Mouse (Mus musculus) myocyte (in vitro differentiated cells): ENCODE measurements around the gene Fbrs. TPM values are rescaled to one million over a fixed set of nuclear protein-coding genes. Genes with fewer than 3 reads are reported as not detected.

Source experiments
- H3K27me3 ChIP-seq: one replicate; pipeline ENCODE4 v1.6.1; 2011; ENCODE audit not compliant: control insufficient read depth, insufficient read depth, insufficient read length
- H3K36me3 ChIP-seq: one replicate; pipeline ENCODE4 v1.6.1; 2011; ENCODE audit not compliant: control insufficient read depth, insufficient read depth
- H3K4me2 ChIP-seq: one replicate; pipeline ENCODE4 v1.6.1; 2011; ENCODE audit warnings: low read depth, control low read depth
- H3K4me3 ChIP-seq: one replicate; pipeline ENCODE4 v1.5.1; 2011; ENCODE audit warnings: mild to moderate bottlenecking, control low read depth, moderate library complexity
- H3K79me2 ChIP-seq: one replicate; pipeline ENCODE4 v1.6.1; 2011; ENCODE audit not compliant: control insufficient read depth, insufficient read depth
- H3ac ChIP-seq: one replicate; pipeline ENCODE4 v1.6.1; 2011; ENCODE audit not compliant: control insufficient read depth, insufficient read length
- CEBPB ChIP-seq: IDR thresholded peaks from 2 replicates; pipeline ENCODE4 v1.6.1; 2011; ENCODE audit warnings: mild to moderate bottlenecking, moderate library complexity; ENCODE audit not compliant: poor library complexity, insufficient read depth, severe bottlenecking
- E2F4 ChIP-seq: IDR thresholded peaks from one replicate; pipeline ENCODE4 v1.6.1; 2011; ENCODE audit warnings: mild to moderate bottlenecking, control low read depth, moderate library complexity; ENCODE audit not compliant: insufficient read depth
- MAX ChIP-seq: IDR thresholded peaks from one replicate; pipeline ENCODE4 v1.6.1; 2011; ENCODE audit warnings: low read depth, mild to moderate bottlenecking, control low read depth
- MYOD1 ChIP-seq, 3 experiments: IDR thresholded peaks; one replicate each; pipeline ENCODE4 v1.6.1; 2011; ENCODE audit warnings: control low read depth in 2 of 3, low read depth in 2 of 3, mild to moderate bottlenecking in 2 of 3, moderate library complexity in 1 of 3; ENCODE audit not compliant: insufficient read length in 2 of 3, control insufficient read depth in 1 of 3
- MYOG ChIP-seq, 3 experiments: IDR thresholded peaks; one replicate each; pipeline ENCODE4 v1.6.1; 2011; ENCODE audit warnings: control low read depth in 2 of 3, low read depth in 2 of 3, mild to moderate bottlenecking in 2 of 3; ENCODE audit not compliant: insufficient read length in 2 of 3, control insufficient read depth in 1 of 3, insufficient read depth in 1 of 3
- POLR2A ChIP-seq: IDR thresholded peaks from one replicate; pipeline ENCODE4 v1.6.1; 2011; ENCODE audit warnings: low read depth, mild to moderate bottlenecking, control low read depth, moderate library complexity; ENCODE audit not compliant: insufficient read length
- POLR2AphosphoS2 ChIP-seq: IDR thresholded peaks from one replicate; pipeline ENCODE4 v1.6.1; 2011; ENCODE audit warnings: low read depth, control low read depth; ENCODE audit not compliant: insufficient read length
- REST ChIP-seq: IDR thresholded peaks from one replicate; pipeline ENCODE4 v1.6.1; 2011; ENCODE audit warnings: mild to moderate bottlenecking, control low read depth, moderate library complexity; ENCODE audit not compliant: insufficient read depth, insufficient read length
- SRF ChIP-seq: IDR thresholded peaks from one replicate; pipeline ENCODE4 v1.6.1; 2011; ENCODE audit warnings: low read depth; ENCODE audit not compliant: control insufficient read depth, insufficient read length
- TCF12 ChIP-seq: IDR thresholded peaks from one replicate; pipeline ENCODE4 v1.6.1; 2011; ENCODE audit warnings: mild to moderate bottlenecking, control low read depth; ENCODE audit not compliant: poor library complexity, insufficient read depth, severe bottlenecking
- TCF3 ChIP-seq: IDR thresholded peaks from one replicate; pipeline ENCODE4 v1.6.1; 2011; ENCODE audit warnings: low read depth, control low read depth; ENCODE audit not compliant: insufficient read length
- USF1 ChIP-seq: IDR thresholded peaks from one replicate; pipeline ENCODE4 v1.6.1; 2011; ENCODE audit warnings: low read depth, mild to moderate bottlenecking, control low read depth, moderate library complexity
- polyA plus RNA-seq: library from polyadenylated mRNA; unstranded; fragments of >200 nt; fragmentation: generic; extraction: Trizol; gene quantifications from one replicate; pipeline ENCODE4 v1.2.1, GENCODE M21; 2012; ENCODE audit warnings: missing spikeins

Fbrs gene
- polyA plus RNA-seq, 1 experiment: 21.2 TPM

GRCm38 (mm10) chr7:127511241-127511640 is 32.2 kb downstream of the Fbrs start:
- Histone ChIP-seq H3ac (peak overlapping the region; percentile 91), H3K79me2 (peaks cover 29% of the 10 kb centered on the region), H3K36me3 (peaks cover 8% of the 10 kb centered on the region), H3K4me3 (peak overlapping the region; percentile 70), H3K4me2 (peak overlapping the region; percentile 99), H3K27me3 (no peaks in the 10 kb centered on the region)
- TF ChIP-seq POLR2AphosphoS2 (no peak), SRF (no peak), REST (no peak), CEBPB (no peak), TCF12 (no peak), MYOG (IDR thresholded peaks at IDR 0.05; ENCODE audit: control insufficient read depth in 1 of 3, insufficient read depth in 1 of 3, insufficient read length in 2 of 3, low read depth in 2 of 3) (no peak), E2F4 (no peak), TCF3 (no peak), MAX (no peak), POLR2A (no peak), MYOD1 (IDR thresholded peaks at IDR 0.05; ENCODE audit: control insufficient read depth in 1 of 3, insufficient read length in 2 of 3, low read depth in 2 of 3) (no peak)

GRCm38 (mm10) chr7:127511808-127512230 is 32.8 kb downstream of the Fbrs start, which contains the start of gene Srcap:
Gene Srcap, plus strand, starts transcription at chr7:127511983.
- Histone ChIP-seq H3K79me2 (peaks cover 35% of the 10 kb centered on the region), H3K4me2 (peak within 1 kb of the TSS; percentile 99), H3ac (peak within 1 kb of the TSS; percentile 91), H3K4me3 (peak within 1 kb of the TSS; percentile 70), H3K36me3 (peaks cover 14% of the 10 kb centered on the region), H3K27me3 (no peaks in the 10 kb centered on the region)
- TF ChIP-seq MYOG (IDR thresholded peaks at IDR 0.05; ENCODE audit: control insufficient read depth in 1 of 3, insufficient read depth in 1 of 3, insufficient read length in 2 of 3, low read depth in 2 of 3) (peak in 1 of 3 experiments; percentile 5), MAX (no peak), USF1 (no peak), E2F4 (no peak), REST (no peak), TCF3 (no peak), TCF12 (no peak), MYOD1 (IDR thresholded peaks at IDR 0.05; ENCODE audit: control insufficient read depth in 1 of 3, insufficient read length in 2 of 3, low read depth in 2 of 3) (no peak), POLR2A (peak; percentile 90), POLR2AphosphoS2 (peak; percentile 98), SRF (no peak)

GRCm38 (mm10) chr7:127512231-127513015 is 33.4 kb downstream of the Fbrs start:
- Histone ChIP-seq H3K4me2 (peak overlapping the region; percentile 18), H3K79me2 (peaks cover 37% of the 10 kb centered on the region), H3K36me3 (peaks cover 20% of the 10 kb centered on the region), H3K4me3 (peak overlapping the region; percentile 70), H3K27me3 (no peaks in the 10 kb centered on the region), H3ac (peak overlapping the region; percentile 91)
- TF ChIP-seq E2F4 (peak; percentile 9), POLR2AphosphoS2 (peak; percentile 58), TCF12 (no peak), POLR2A (peak; percentile 53), MAX (no peak), USF1 (no peak), MYOG (IDR thresholded peaks at IDR 0.05; ENCODE audit: control insufficient read depth in 1 of 3, insufficient read depth in 1 of 3, insufficient read length in 2 of 3, low read depth in 2 of 3) (peak in 2 of 3 experiments; percentile 14 to 45), MYOD1 (IDR thresholded peaks at IDR 0.05; ENCODE audit: control insufficient read depth in 1 of 3, insufficient read length in 2 of 3, low read depth in 2 of 3) (peak in 2 of 3 experiments; percentile 4 to 68), CEBPB (no peak), SRF (no peak), REST (no peak), TCF3 (no peak)

GRCm38 (mm10) chr7:127513016-127513390 is 34.0 kb downstream of the Fbrs start:
- H3K4me2 ChIP-seq: peak overlapping the region; percentile 61
- peaks cover 41% of the 10 kb centered on the region for H3K79me2 ChIP-seq
- peaks cover 20% of the 10 kb centered on the region for H3K36me3 ChIP-seq
- peak overlapping the region; percentile 91 for H3ac ChIP-seq
- TF ChIP-seq POLR2A: no peak
- TF ChIP-seq MYOG (IDR thresholded peaks at IDR 0.05; ENCODE audit: control insufficient read depth in 1 of 3, insufficient read depth in 1 of 3, insufficient read length in 2 of 3, low read depth in 2 of 3): no peak
- TF ChIP-seq USF1: no peak
- no peak for TF ChIP-seq REST
- TF ChIP-seq TCF3: no peak
- no peak for TF ChIP-seq POLR2AphosphoS2
- TF ChIP-seq MAX: no peak
- no peak for TF ChIP-seq SRF
- TF ChIP-seq MYOD1 (IDR thresholded peaks at IDR 0.05; ENCODE audit: control insufficient read depth in 1 of 3, insufficient read length in 2 of 3, low read depth in 2 of 3): no peak
- TF ChIP-seq E2F4: no peak
- TF ChIP-seq TCF12: no peak
- no peak for TF ChIP-seq CEBPB
- H3K4me3 ChIP-seq: peak overlapping the region; percentile 70
- H3K27me3 ChIP-seq: no peaks in the 10 kb centered on the region
